Mouse (Mus musculus) adrenal gland, postnatal 4 days (tissue): ENCODE results near the gene Bean1. TPM values are rescaled to one million over a fixed set of nuclear protein-coding genes. Genes with fewer than 3 reads are reported as not detected.

ENCODE experiments used
- DNase-seq, 2 experiments: peaks; one replicate each; pipeline ENCODE4 v3.0.0; 2021 to 2022; ENCODE audit warnings: low spot score in 2 of 2, mixed read lengths in 2 of 2
- long read RNA-seq, 2 experiments: library from polyadenylated mRNA; stranded (forward); transcript quantifications; one replicate each; pipeline ENCODE4 v2.0.0; 2021
- total RNA-seq, 2 experiments: library from RNA; stranded (reverse); gene quantifications; 2 replicates each; pipeline ENCODE4 v1.2.3; 2021

Gene Bean1
- 1 to 10 TPM; 3.6 to 6.1 TPM for total RNA-seq
- long read RNA-seq, experiment 1, partial matches to known transcripts: 0 of 1 reads
- long read RNA-seq, experiment 1, other reads (novel, unspliced or antisense): 0 of 1 reads
- long read RNA-seq, experiment 2, partial matches to known transcripts: 0 of 10 reads
- long read RNA-seq, experiment 2, other reads (novel, unspliced or antisense): 7 of 10 reads

- DNase-seq: peak in 1 of 2 experiments; percentile 20
Measured at GRCm38 (mm10) chr8:104170118-104171049, at the start of gene Bean1. TSS of gene Bean1 (plus strand) at chr8:104170442.

GRCm38 (mm10) chr8:104121640-104122416 lies 48.4 kb upstream of the Bean1 start:
- DNase-seq: no peak

- no peak for DNase-seq
Measured at GRCm38 (mm10) chr8:104123080-104123657, 47.1 kb upstream of the Bean1 start.

GRCm38 (mm10) chr8:104124534-104124933 lies 45.7 kb upstream of the Bean1 start:
- no peak for DNase-seq

- no peak for DNase-seq
Measured at GRCm38 (mm10) chr8:104127160-104127883, 42.9 kb upstream of the Bean1 start.

- no peak for DNase-seq
Measured at GRCm38 (mm10) chr8:104130916-104131315, 39.3 kb upstream of the Bean1 start.

- DNase-seq: no peak
Measured at GRCm38 (mm10) chr8:104131414-104131975, 38.7 kb upstream of the Bean1 start.

- no peak for DNase-seq
Measured at GRCm38 (mm10) chr8:104134521-104134920, 35.7 kb upstream of the Bean1 start.

GRCm38 (mm10) chr8:104136277-104136676 lies 34.0 kb upstream of the Bean1 start:
- no peak for DNase-seq

- DNase-seq: no peak
Measured at GRCm38 (mm10) chr8:104137636-104138035, 32.6 kb upstream of the Bean1 start.

- no peak for DNase-seq
Measured at GRCm38 (mm10) chr8:104140611-104141010, 29.6 kb upstream of the Bean1 start.

- no peak for DNase-seq
Measured at GRCm38 (mm10) chr8:104142415-104142814, 27.8 kb upstream of the Bean1 start.

GRCm38 (mm10) chr8:104143379-104143778 lies 26.9 kb upstream of the Bean1 start:
- DNase-seq: no peak

GRCm38 (mm10) chr8:104144434-104145216 lies 25.6 kb upstream of the Bean1 start:
- DNase-seq: no peak

GRCm38 (mm10) chr8:104145981-104146689 lies 24.1 kb upstream of the Bean1 start:
- peak; percentile 78 to 81 for DNase-seq

GRCm38 (mm10) chr8:104146717-104147494 lies 23.3 kb upstream of the Bean1 start:
- no peak for DNase-seq

GRCm38 (mm10) chr8:104147947-104148346 lies 22.3 kb upstream of the Bean1 start:
- DNase-seq: no peak

GRCm38 (mm10) chr8:104160731-104161130 lies 9.5 kb upstream of the Bean1 start:
- no peak for DNase-seq
